Mouse (Mus musculus): ENCODE data around the gene Fxyd2.

GRCm38 (mm10) chr9:45373896-45374295 is 25.6 kb upstream of the Fxyd2 start:
- TF ChIP-seq EP300 (IDR thresholded peaks at IDR 0.05; ENCODE audit: low read depth) (no peak), CTCF (IDR thresholded peaks at IDR 0.05; ENCODE audit: low read depth) (no peak)
